Mouse (Mus musculus): ENCODE data around the gene Gm10974.

Gene Gm10974

GRCm38 (mm10) chr7:66365904-66366303 lies at the start of gene Gm10974:
TSS of gene Gm10974 (plus strand) at chr7:66365905.
- ChIA-PET CTCF (no interaction called here), POLR2A (no interaction called here)

GRCm38 (mm10) chr7:66318147-66318546 lies 47.6 kb upstream of the Gm10974 start:
- ChIA-PET CTCF (no interaction called here), POLR2A (no interaction called here)

GRCm38 (mm10) chr7:66320996-66321395 lies 44.7 kb upstream of the Gm10974 start:
- CTCF ChIA-PET: interaction anchor here in 1 of 4 experiments (0.9 to 1.4 kb wide), 2 partner anchors 8 to 10 kb away, joined by 3 to 4 read pairs; no protein-coding TSS in a partner anchor
- POLR2A ChIA-PET: interaction anchor here in 1 of 4 experiments (1.0 kb wide), 1 partner anchor 29 kb away, joined by 5 read pairs; no protein-coding TSS in a partner anchor

- POLR2A ChIA-PET: no interaction called here
These were observed 42.3 kb upstream of the Gm10974 start for GRCm38 (mm10) chr7:66323252-66324015.

GRCm38 (mm10) chr7:66325419-66326053 lies 40.2 kb upstream of the Gm10974 start:
- CTCF ChIA-PET: interaction anchor here in 1 of 4 experiments (1.3 kb wide), 1 partner anchor 17 kb away, joined by 5 read pairs; no protein-coding TSS in a partner anchor
- POLR2A ChIA-PET: no interaction called here

More at GRCm38 (mm10) chr7:66323252-66324015, 42.3 kb upstream of the Gm10974 start:
- CTCF ChIA-PET: interaction anchor here in 1 of 4 experiments (0.6 to 1.2 kb wide), 2 partner anchors 14 to 17 kb away, joined by 3 read pairs; no protein-coding TSS in a partner anchor

- ChIA-PET POLR2A (no interaction called here), CTCF (no interaction called here)
These were observed 38.2 kb upstream of the Gm10974 start for GRCm38 (mm10) chr7:66327516-66327915.

- ChIA-PET CTCF (interaction anchor here in 2 of 4 experiments (0.6 to 0.7 kb wide), 2 partner anchors 11 to 1809 kb away, joined by 3 to 4 read pairs; no protein-coding TSS in a partner anchor), POLR2A (no interaction called here)
These were observed 35.1 kb upstream of the Gm10974 start for GRCm38 (mm10) chr7:66330610-66331009.

- ChIA-PET CTCF (no interaction called here), POLR2A (no interaction called here)
These were observed 33.4 kb upstream of the Gm10974 start for GRCm38 (mm10) chr7:66332340-66332739.

GRCm38 (mm10) chr7:66333906-66334500 lies 31.7 kb upstream of the Gm10974 start:
- ChIA-PET CTCF (no interaction called here), POLR2A (no interaction called here)

- POLR2A ChIA-PET: no interaction called here
These were observed 28.8 kb upstream of the Gm10974 start for GRCm38 (mm10) chr7:66336955-66337354.

GRCm38 (mm10) chr7:66339625-66340024 lies 26.1 kb upstream of the Gm10974 start:
- ChIA-PET POLR2A (interaction anchor here in 1 of 4 experiments (0.6 kb wide), 1 partner anchor 238 kb away, joined by 3 read pairs; no protein-coding TSS in a partner anchor), CTCF (interaction anchor here (0.5 to 1.2 kb wide), 8 partner anchors 15 to 1104 kb away, joined by 3 to 8 read pairs (median 3); no protein-coding TSS in a partner anchor)

More at GRCm38 (mm10) chr7:66336955-66337354, 28.8 kb upstream of the Gm10974 start:
- CTCF ChIA-PET: no interaction called here

- CTCF ChIA-PET: interaction anchor here (0.5 to 1.2 kb wide), 9 partner anchors 15 to 1105 kb away, joined by 3 to 8 read pairs (median 3); no protein-coding TSS in a partner anchor
- POLR2A ChIA-PET: interaction anchor here in 1 of 4 experiments (0.6 kb wide), 1 partner anchor 238 kb away, joined by 3 read pairs; no protein-coding TSS in a partner anchor
These were observed 25.7 kb upstream of the Gm10974 start for GRCm38 (mm10) chr7:66340044-66340443.

- ChIA-PET POLR2A (interaction anchor here in 1 of 4 experiments (0.6 kb wide), 1 partner anchor 64 kb away, joined by 3 read pairs; no protein-coding TSS in a partner anchor), CTCF (interaction anchor here (0.6 to 1.1 kb wide), 5 partner anchors 12 to 302 kb away, joined by 3 to 7 read pairs (median 4); no protein-coding TSS in a partner anchor)
These were observed 23.4 kb upstream of the Gm10974 start for GRCm38 (mm10) chr7:66342323-66342722.

- ChIA-PET CTCF (interaction anchor here in 2 of 4 experiments (1.3 to 1.5 kb wide), 2 partner anchors 33 kb away, joined by 3 read pairs; no protein-coding TSS in a partner anchor), POLR2A (no interaction called here)
These were observed 22.9 kb upstream of the Gm10974 start for GRCm38 (mm10) chr7:66342831-66343230.

GRCm38 (mm10) chr7:66343307-66343706 lies 22.4 kb upstream of the Gm10974 start:
- CTCF ChIA-PET: interaction anchor here in 2 of 4 experiments (1.3 to 1.5 kb wide), 2 partner anchors 34 kb away, joined by 3 read pairs; no protein-coding TSS in a partner anchor
- POLR2A ChIA-PET: no interaction called here

- ChIA-PET CTCF (no interaction called here), POLR2A (no interaction called here)
These were observed 18.6 kb upstream of the Gm10974 start for GRCm38 (mm10) chr7:66346959-66347663.

- POLR2A ChIA-PET: no interaction called here
- CTCF ChIA-PET: no interaction called here
These were observed 17.1 kb upstream of the Gm10974 start for GRCm38 (mm10) chr7:66348588-66348987.

GRCm38 (mm10) chr7:66349670-66350069 lies 16.0 kb upstream of the Gm10974 start:
- ChIA-PET POLR2A (interaction anchor here in 1 of 4 experiments (0.6 kb wide), 1 partner anchor 192 kb away, joined by 4 read pairs; no protein-coding TSS in a partner anchor), CTCF (no interaction called here)

GRCm38 (mm10) chr7:66351074-66351473 lies 14.6 kb upstream of the Gm10974 start:
- ChIA-PET POLR2A (no interaction called here), CTCF (interaction anchor here in 1 of 4 experiments (0.6 kb wide), 1 partner anchor 78 kb away, joined by 3 read pairs; no protein-coding TSS in a partner anchor)
